Mouse (Mus musculus) stomach, embryonic 16.5 days (tissue): Measurements from ENCODE around the gene Adcyap1r1. TPM values are rescaled to one million over a fixed set of nuclear protein-coding genes. Genes with fewer than 3 reads are reported as not detected.

Source experiments
- ATAC-seq: fragments of 200-750 bp; cut with Nextera tagmentation; 2 replicates; pipeline ENCODE4 v1.8.0; 2017; ENCODE audit warnings: moderate number of reproducible peaks, moderate TSS enrichment; ENCODE audit not compliant: insufficient read depth, low FRiP score
- H3K27ac ChIP-seq: fragments of 300-500 bp; sonication (generic); 2 replicates; pipeline ENCODE4 v1.5.1; 2014; ENCODE audit warnings: low read length
- H3K27me3 ChIP-seq: fragments of 300-500 bp; sonication (generic); 2 replicates; pipeline ENCODE4 v1.6.1; 2014; ENCODE audit warnings: low read length, control low read depth, mixed read lengths; ENCODE audit not compliant: control insufficient read depth, insufficient read depth
- H3K36me3 ChIP-seq: fragments of 300-500 bp; sonication (generic); 2 replicates; pipeline ENCODE4 v1.6.1; 2014; ENCODE audit warnings: low read length; ENCODE audit not compliant: control insufficient read depth, insufficient read depth
- H3K4me1 ChIP-seq: fragments of 300-500 bp; sonication (generic); 2 replicates; pipeline ENCODE4 v1.6.1; 2014; ENCODE audit warnings: low read length, control low read depth, mixed read lengths; ENCODE audit not compliant: control insufficient read depth, insufficient read depth
- H3K4me2 ChIP-seq: fragments of 300-500 bp; sonication (generic); 2 replicates; pipeline ENCODE4 v1.6.1; 2014; ENCODE audit warnings: low read depth, low read length, mixed read lengths
- H3K4me3 ChIP-seq: fragments of 300-500 bp; sonication (generic); replicated peaks from 2 replicates; pipeline ENCODE4 v1.5.1; 2014; ENCODE audit warnings: mild to moderate bottlenecking, low read length
- H3K9ac ChIP-seq: fragments of 300-500 bp; sonication (generic); 2 replicates; pipeline ENCODE4 v1.6.1; 2014; ENCODE audit warnings: low read length
- H3K9me3 ChIP-seq: fragments of 300-500 bp; sonication (generic); replicated peaks from 2 replicates; pipeline ENCODE4 v1.6.1; 2016; ENCODE audit warnings: low read length, control low read depth; ENCODE audit not compliant: control insufficient read depth
- WGBS: fragments of 180-500 bp; shearing (Covaris S2); extraction: QIAGEN DNeasy Blood & Tissue Kit; methylation state at CpG from one replicate; pipeline ENCODE4 v1.1.7; 2014; 5-methylcytosine and 5-hydroxymethylcytosine counted together
- polyA plus RNA-seq: library from polyadenylated mRNA; unstranded; fragments of >200 nt; fragmentation: Nextera tagmentation; extraction: Ambion mirVana; gene quantifications from 2 replicates; pipeline ENCODE4 v1.2.1, GENCODE M21; 2015

Adcyap1r1 gene
- polyA plus RNA-seq, 1 experiment from 2014 or later = 8.8 TPM

GRCm38 (mm10) chr6:55443927-55444688, 7.7 kb upstream of the Adcyap1r1 start:
- Histone ChIP-seq H3K27ac (peak overlapping the region; percentile 33; the same call in 1 of the 2 replicates), H3K27me3 (no peaks in the 10 kb centered on the region)
- peak; percentile 48; the same call in 1 of the 2 replicates for ATAC-seq

DNA sequence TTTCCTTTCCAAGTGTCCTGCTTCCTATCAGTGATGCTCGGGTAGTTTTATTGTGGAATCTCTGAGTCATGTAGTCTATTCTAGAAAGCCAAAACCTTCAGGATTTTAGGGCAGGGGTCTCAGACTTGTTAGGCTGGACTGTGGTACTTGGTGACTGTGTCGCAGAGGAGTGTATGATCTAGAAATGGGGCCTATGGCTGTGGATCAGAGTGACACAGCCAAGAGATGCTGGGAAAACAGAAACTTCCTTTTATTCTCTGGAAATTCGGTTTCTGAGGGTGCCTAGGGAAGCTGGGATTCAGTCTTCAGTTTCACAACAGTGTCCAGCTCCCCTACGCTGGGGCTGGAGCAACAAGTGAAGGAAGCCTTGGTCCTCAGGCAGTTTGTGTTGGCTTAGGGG, 7.1 kb upstream of the Adcyap1r1 start:
- Histone ChIP-seq H3K9ac (no peak overlapping the region), H3K4me3 (no peak overlapping the region), H3K27ac (peak overlapping the region; percentile 52), H3K27me3 (no peaks in the 10 kb centered on the region), H3K4me1 (peaks cover 8% of the 10 kb centered on the region), H3K9me3 (no peaks in the 10 kb centered on the region), H3K36me3 (no peaks in the 10 kb centered on the region), H3K4me2 (no peak overlapping the region)
- ATAC-seq = 0 out of 2 replicates have a peak, but pooled peaks have one; percentile 8
- WGBS = 43% methylated on average over 4 of the region's 4 CpGs

More at GRCm38 (mm10) chr6:55443927-55444688, 7.7 kb upstream of the Adcyap1r1 start:
- no peak overlapping the region for H3K4me3 ChIP-seq
- no peak overlapping the region for H3K9ac ChIP-seq
- 21% methylated on average over 2 of the region's 2 CpGs for WGBS
- peaks cover 8% of the 10 kb centered on the region for H3K4me1 ChIP-seq
- no peaks in the 10 kb centered on the region for H3K9me3 ChIP-seq
- H3K4me2 ChIP-seq = no peak overlapping the region
- no peaks in the 10 kb centered on the region for H3K36me3 ChIP-seq

- 74% methylated on average over 9 of the region's 9 CpGs for WGBS
- H3K4me3 ChIP-seq = no peak overlapping the region
Observed at GRCm38 (mm10) chr6:55448199-55448598, 3.6 kb upstream of the Adcyap1r1 start.

GRCm38 (mm10) chr6:55448976-55449678, 2.7 kb upstream of the Adcyap1r1 start:
- Histone ChIP-seq H3K4me2 (no peak overlapping the region), H3K9ac (no peak overlapping the region), H3K4me3 (no peak overlapping the region), H3K27ac (no peak overlapping the region), H3K36me3 (no peaks in the 10 kb centered on the region), H3K27me3 (peaks cover 34% of the 10 kb centered on the region), H3K4me1 (peaks cover 8% of the 10 kb centered on the region; the same call in 1 of the 2 replicates), H3K9me3 (no peaks in the 10 kb centered on the region)
- 74% methylated on average over 8 of the region's 8 CpGs for WGBS
- no peak for ATAC-seq

More at GRCm38 (mm10) chr6:55448199-55448598, 3.6 kb upstream of the Adcyap1r1 start:
- Histone ChIP-seq H3K27me3 (peaks cover 28% of the 10 kb centered on the region), H3K36me3 (no peaks in the 10 kb centered on the region), H3K4me1 (peaks cover 12% of the 10 kb centered on the region), H3K4me2 (no peak overlapping the region), H3K9me3 (no peaks in the 10 kb centered on the region), H3K27ac (no peak overlapping the region), H3K9ac (no peak overlapping the region)
- ATAC-seq = no peak

- no peaks in the 10 kb centered on the region for H3K36me3 ChIP-seq
- peak overlapping the region; percentile 73 for H3K9ac ChIP-seq
- ATAC-seq = peak; percentile 6; the same call in 1 of the 2 replicates
- H3K4me1 ChIP-seq = peaks cover 5% of the 10 kb centered on the region; the same call in 1 of the 2 replicates
- H3K4me2 ChIP-seq = peak overlapping the region; percentile 80
- H3K27me3 ChIP-seq = peaks cover 34% of the 10 kb centered on the region
- H3K9me3 ChIP-seq = no peaks in the 10 kb centered on the region
- peak overlapping the region; percentile 51 for H3K4me3 ChIP-seq
- peak overlapping the region; percentile 19; the same call in 1 of the 2 replicates for H3K27ac ChIP-seq
- 2% methylated on average over 24 of the region's 24 CpGs for WGBS
Observed at GRCm38 (mm10) chr6:55452381-55452780, 603 bp downstream of the Adcyap1r1 start.

DNA sequence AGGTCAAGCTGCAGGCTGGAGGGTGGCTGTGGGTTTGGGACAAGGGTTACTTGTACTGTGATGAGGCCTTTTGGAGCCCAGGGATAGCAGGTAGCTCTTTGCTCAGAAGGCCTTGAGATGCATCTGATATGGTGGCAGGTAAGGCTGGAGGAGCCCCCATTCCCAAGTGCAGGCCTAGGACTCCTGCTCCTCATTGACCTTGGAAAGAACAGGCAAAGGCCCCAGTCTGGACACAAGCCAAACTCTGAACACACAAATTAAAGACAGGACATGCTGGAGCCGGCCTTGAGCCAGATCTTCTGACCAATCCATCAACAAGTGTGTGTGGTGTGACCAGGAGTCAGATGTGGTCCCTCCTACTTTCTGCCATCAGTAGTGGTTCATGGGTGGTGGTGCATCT, 1.8 kb downstream of the Adcyap1r1 start:
- H3K9me3 ChIP-seq = no peaks in the 10 kb centered on the region
- H3K36me3 ChIP-seq = no peaks in the 10 kb centered on the region
- H3K4me3 ChIP-seq = peak overlapping the region; percentile 51
- peaks cover 34% of the 10 kb centered on the region for H3K27me3 ChIP-seq
- H3K27ac ChIP-seq = no peak overlapping the region
- H3K9ac ChIP-seq = no peak overlapping the region
- WGBS = 24% methylated on average over 1 of the region's 1 CpGs
- ATAC-seq = no peak
- H3K4me2 ChIP-seq = peak overlapping the region; percentile 80
- H3K4me1 ChIP-seq = peaks cover 5% of the 10 kb centered on the region; the same call in 1 of the 2 replicates

- peaks cover 30% of the 10 kb centered on the region for H3K27me3 ChIP-seq
- H3K4me1 ChIP-seq = peaks cover 5% of the 10 kb centered on the region; the same call in 1 of the 2 replicates
- ATAC-seq = no peak
- 82% methylated on average over 5 of the region's 5 CpGs for WGBS
- no peak overlapping the region for H3K4me3 ChIP-seq
- no peaks in the 10 kb centered on the region for H3K9me3 ChIP-seq
- H3K36me3 ChIP-seq = no peaks in the 10 kb centered on the region
- no peak overlapping the region for H3K4me2 ChIP-seq
- H3K27ac ChIP-seq = no peak overlapping the region
- no peak overlapping the region for H3K9ac ChIP-seq
Observed at GRCm38 (mm10) chr6:55455641-55456040, 3.9 kb downstream of the Adcyap1r1 start.

- Histone ChIP-seq H3K36me3 (no peaks in the 10 kb centered on the region), H3K9ac (no peak overlapping the region), H3K4me2 (no peak overlapping the region), H3K27ac (no peak overlapping the region), H3K9me3 (no peaks in the 10 kb centered on the region), H3K4me3 (no peak overlapping the region), H3K27me3 (peaks cover 10% of the 10 kb centered on the region), H3K4me1 (no peaks in the 10 kb centered on the region)
- no peak for ATAC-seq
- 61% methylated on average over 7 of the region's 7 CpGs for WGBS
Observed at GRCm38 (mm10) chr6:55457727-55458126, 5.9 kb downstream of the Adcyap1r1 start.

DNA sequence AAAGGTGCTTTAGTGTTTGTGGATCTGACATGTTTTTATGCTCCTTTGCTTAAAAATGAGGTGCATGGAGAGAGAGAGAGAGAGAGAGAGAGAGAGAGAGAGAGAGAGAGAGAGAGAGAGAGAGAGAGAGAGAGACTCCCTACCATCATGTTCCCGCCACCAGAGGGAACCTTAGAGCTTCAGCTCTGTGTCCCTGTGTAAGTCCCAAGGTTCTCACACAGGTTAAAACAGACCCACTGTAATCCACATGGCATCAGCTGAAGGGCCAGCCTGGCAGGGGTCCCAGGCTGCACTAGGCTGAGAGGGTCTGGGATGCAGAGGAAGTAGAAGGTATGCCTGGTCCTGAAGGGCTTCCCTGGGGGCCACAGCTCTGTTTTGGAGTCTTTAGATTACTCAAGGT, 6.4 kb downstream of the Adcyap1r1 start:
- Histone ChIP-seq H3K9ac (no peak overlapping the region), H3K9me3 (no peaks in the 10 kb centered on the region), H3K27ac (no peak overlapping the region), H3K4me2 (no peak overlapping the region), H3K27me3 (peaks cover 7% of the 10 kb centered on the region), H3K4me3 (no peak overlapping the region), H3K4me1 (no peaks in the 10 kb centered on the region), H3K36me3 (no peaks in the 10 kb centered on the region)
- no peak for ATAC-seq
- WGBS = 50% methylated on average over 1 of the region's 1 CpGs
